Mouse (Mus musculus) midbrain, embryonic 14.5 days (tissue): ENCODE data around the gene Klhl34. TPM values are rescaled to one million over a fixed set of nuclear protein-coding genes. Genes with fewer than 3 reads are reported as not detected.
A peak's percentile ranks its signal among the peaks of the same experiment; 100 is the strongest.

Experiments used
- ATAC-seq: fragments of 200-750 bp; cut with Nextera tagmentation; 2 replicates; pipeline ENCODE4 v1.8.0; 2017; ENCODE audit warnings: moderate number of reproducible peaks, moderate library complexity; ENCODE audit not compliant: low FRiP score, low TSS enrichment
- DNase-seq: peaks from one replicate; pipeline ENCODE4 v3.0.0-alpha.2; 2015
- H3K27ac ChIP-seq: fragments of 300-500 bp; sonication (generic); replicated peaks from 2 replicates; pipeline ENCODE4 v1.5.1; 2014; ENCODE audit warnings: mild to moderate bottlenecking, low read depth, low read length, moderate library complexity
- H3K27me3 ChIP-seq: fragments of 300-500 bp; sonication (generic); 2 replicates; pipeline ENCODE4 v1.6.1; 2014; ENCODE audit warnings: low read length, control low read depth, mixed read lengths; ENCODE audit not compliant: control insufficient read depth, insufficient read depth
- H3K36me3 ChIP-seq: fragments of 300-500 bp; sonication (generic); 2 replicates; pipeline ENCODE4 v1.6.1; 2014; ENCODE audit warnings: low read length, control low read depth; ENCODE audit not compliant: control insufficient read depth, insufficient read depth
- H3K4me1 ChIP-seq: fragments of 300-500 bp; sonication (generic); 2 replicates; pipeline ENCODE4 v1.6.1; 2014; ENCODE audit warnings: mild to moderate bottlenecking, antibody characterized with exemption, low read length, control low read depth; ENCODE audit not compliant: control insufficient read depth, insufficient read depth
- H3K4me2 ChIP-seq: fragments of 300-500 bp; sonication (generic); 2 replicates; pipeline ENCODE4 v1.6.1; 2014; ENCODE audit warnings: mild to moderate bottlenecking, low read length, moderate library complexity
- H3K4me3 ChIP-seq: fragments of 300-500 bp; sonication (generic); replicated peaks from 2 replicates; pipeline ENCODE4 v1.5.1; 2014; ENCODE audit warnings: low read depth, low read length
- H3K9ac ChIP-seq: fragments of 300-500 bp; sonication (generic); replicated peaks from 2 replicates; pipeline ENCODE4 v1.6.1; 2014; ENCODE audit warnings: mild to moderate bottlenecking, low read length, moderate library complexity
- H3K9me3 ChIP-seq: fragments of 300-500 bp; sonication (generic); 2 replicates; pipeline ENCODE4 v1.6.1; 2016; ENCODE audit warnings: low read length, control low read depth, mixed read lengths; ENCODE audit not compliant: control insufficient read depth
- WGBS: fragments of 180-500 bp; shearing (Covaris S2); extraction: QIAGEN DNeasy Blood & Tissue Kit; methylation state at CpG from one replicate; pipeline ENCODE4 v1.1.7; 2014; 5-methylcytosine and 5-hydroxymethylcytosine counted together
- polyA plus RNA-seq: library from polyadenylated mRNA; unstranded; fragments of >200 nt; fragmentation: Nextera tagmentation; extraction: Ambion mirVana; gene quantifications from 2 replicates; pipeline ENCODE4 v1.2.1, GENCODE M21; 2014

Gene Klhl34
- polyA plus RNA-seq: 1.9 and 2.9 TPM in 2 replicates

- peak within 1 kb of the TSS; percentile 18 for H3K4me3 ChIP-seq
- no peaks in the 10 kb centered on the region for H3K27me3 ChIP-seq
- no peaks in the 10 kb centered on the region for H3K36me3 ChIP-seq
- peak within 1 kb of the TSS; percentile 51 for H3K4me2 ChIP-seq
- ATAC-seq: peak; percentile 59; the same call in 1 of the 2 replicates
- no peak within 1 kb of the TSS; the same call in 1 of the 2 replicates for H3K9ac ChIP-seq
- 37% methylated on average over 28 of the region's 28 CpGs for WGBS
- no peaks in the 10 kb centered on the region for H3K4me1 ChIP-seq
- no peaks in the 10 kb centered on the region for H3K9me3 ChIP-seq
- H3K27ac ChIP-seq: no peak within 1 kb of the TSS
- DNase-seq: peak; percentile 31
These were observed at the start of gene Klhl34 for GRCm38 (mm10) chrX:157818207-157818920. TSS of gene Klhl34 (plus strand) at chrX:157818435.

GRCm38 (mm10) chrX:157801669-157802068 is 16.6 kb upstream of the Klhl34 start:
- 96% methylated on average over 2 of the region's 2 CpGs for WGBS
- H3K4me2 ChIP-seq: no peak overlapping the region
- no peak overlapping the region for H3K27ac ChIP-seq
- H3K27me3 ChIP-seq: no peaks in the 10 kb centered on the region
- no peaks in the 10 kb centered on the region for H3K9me3 ChIP-seq
- ATAC-seq: no peak
- H3K9ac ChIP-seq: no peak overlapping the region
- no peaks in the 10 kb centered on the region for H3K4me1 ChIP-seq
- H3K36me3 ChIP-seq: no peaks in the 10 kb centered on the region
- no peak overlapping the region for H3K4me3 ChIP-seq
- no peak for DNase-seq

GRCm38 (mm10) chrX:157809721-157810120 is 8.5 kb upstream of the Klhl34 start:
- no peak overlapping the region for H3K4me2 ChIP-seq
- no peaks in the 10 kb centered on the region for H3K36me3 ChIP-seq
- ATAC-seq: no peak
- H3K27ac ChIP-seq: no peak overlapping the region
- 67% methylated on average over 1 of the region's 1 CpGs for WGBS
- H3K4me1 ChIP-seq: no peaks in the 10 kb centered on the region
- H3K4me3 ChIP-seq: no peak overlapping the region
- H3K27me3 ChIP-seq: no peaks in the 10 kb centered on the region
- no peak for DNase-seq
- no peaks in the 10 kb centered on the region for H3K9me3 ChIP-seq
- no peak overlapping the region for H3K9ac ChIP-seq

- Histone ChIP-seq H3K9me3 (no peaks in the 10 kb centered on the region), H3K27ac (no peak overlapping the region), H3K27me3 (no peaks in the 10 kb centered on the region), H3K9ac (no peak overlapping the region; the same call in 1 of the 2 replicates), H3K4me2 (peak overlapping the region; percentile 51), H3K36me3 (no peaks in the 10 kb centered on the region), H3K4me3 (peak overlapping the region; percentile 18), H3K4me1 (no peaks in the 10 kb centered on the region)
- ATAC-seq (peak; percentile 57; the same call in 1 of the 2 replicates), DNase-seq (peak; percentile 56)
- WGBS: 12% methylated on average over 31 of the region's 31 CpGs
These were observed 546 bp upstream of the Klhl34 start for GRCm38 (mm10) chrX:157817571-157818206.

- Histone ChIP-seq H3K27me3 (no peaks in the 10 kb centered on the region), H3K36me3 (no peaks in the 10 kb centered on the region), H3K4me2 (no peak overlapping the region), H3K9ac (no peak overlapping the region), H3K27ac (no peak overlapping the region), H3K4me3 (no peak overlapping the region), H3K9me3 (no peaks in the 10 kb centered on the region), H3K4me1 (no peaks in the 10 kb centered on the region)
- WGBS: 86% methylated on average over 13 of the region's 13 CpGs
- peak; percentile 25; the same call in 1 of the 2 replicates for ATAC-seq
- DNase-seq: no peak
These were observed 656 bp downstream of the Klhl34 start for GRCm38 (mm10) chrX:157818921-157819260.

DNA sequence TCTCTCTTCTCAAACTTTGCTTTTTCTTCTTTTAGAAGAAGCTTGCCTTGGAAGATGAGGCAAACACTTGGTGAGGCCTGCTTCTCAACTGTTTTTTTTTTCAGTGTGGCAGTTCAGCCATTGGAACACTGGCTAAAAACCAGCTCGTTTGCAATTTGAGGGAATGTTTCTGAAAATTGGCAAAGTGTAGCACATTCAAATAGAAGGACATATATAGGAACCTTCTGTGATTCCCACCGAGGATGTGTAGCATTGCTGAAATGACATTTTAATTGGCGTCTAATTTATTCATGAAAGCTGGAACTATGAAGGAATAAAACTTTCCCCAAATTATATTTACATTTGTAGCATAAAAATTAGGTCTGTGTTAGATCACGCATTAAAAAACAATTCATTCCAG is 11.7 kb downstream of the Klhl34 start:
- H3K27ac ChIP-seq: no peak overlapping the region
- no peak for DNase-seq
- H3K36me3 ChIP-seq: no peaks in the 10 kb centered on the region
- no peaks in the 10 kb centered on the region for H3K4me1 ChIP-seq
- H3K9me3 ChIP-seq: no peaks in the 10 kb centered on the region
- no peak for ATAC-seq
- H3K4me2 ChIP-seq: no peak overlapping the region
- H3K27me3 ChIP-seq: no peaks in the 10 kb centered on the region
- H3K4me3 ChIP-seq: no peak overlapping the region
- H3K9ac ChIP-seq: no peak overlapping the region
- WGBS: 81% methylated on average over 4 of the region's 4 CpGs

Other genes starting within 250 kb of the Klhl34 start
- 2.1 and 2.2 TPM in 2 replicates for gene Yy2, start 249.4 kb upstream of the Klhl34 start, polyA plus RNA-seq
- gene Mbtps2, start 219.7 kb upstream of the Klhl34 start, polyA plus RNA-seq: 22.1 and 31.6 TPM in 2 replicates
- gene Smpx, start 119.5 kb upstream of the Klhl34 start, polyA plus RNA-seq: not detected in 2 replicates
- 10.3 and 11.3 TPM in 2 replicates for gene Cnksr2, start 224.9 kb downstream of the Klhl34 start, polyA plus RNA-seq